Mouse (Mus musculus) kidney, adult 2 months (tissue): Measurements from ENCODE around the gene Olfr1258.

ENCODE experiments used
- CTCF ChIP-seq: fragments of 200-500 bp; conservative IDR thresholded peaks from 2 replicates; pipeline ENCODE4 v1.5.1; 2011; ENCODE audit warnings: low read depth, mild to moderate bottlenecking, control low read depth, low read length, moderate library complexity, mixed read lengths; ENCODE audit not compliant: insufficient read depth, insufficient read length
- POLR2A ChIP-seq: fragments of 200-500 bp; IDR thresholded peaks from one replicate; pipeline ENCODE4 v1.6.1; 2011; ENCODE audit warnings: low read depth, low read length, control low read depth

GRCm38 (mm10) chr2:89948564-89948963 lies 21.5 kb downstream of the Olfr1258 start, which contains the start of gene Olfr1259:
- no peak for TF ChIP-seq POLR2A
- TF ChIP-seq CTCF, result no peak
